Mouse (Mus musculus) embryo, embryonic 9.5 days (tissue): Measurements from ENCODE around the gene Rchy1.

Source experiments
- DNase-seq: peaks from one replicate; pipeline ENCODE4 v3.0.0-alpha.2; 2017; ENCODE audit errors: extremely low spot score

The Rchy1 gene

DNA sequence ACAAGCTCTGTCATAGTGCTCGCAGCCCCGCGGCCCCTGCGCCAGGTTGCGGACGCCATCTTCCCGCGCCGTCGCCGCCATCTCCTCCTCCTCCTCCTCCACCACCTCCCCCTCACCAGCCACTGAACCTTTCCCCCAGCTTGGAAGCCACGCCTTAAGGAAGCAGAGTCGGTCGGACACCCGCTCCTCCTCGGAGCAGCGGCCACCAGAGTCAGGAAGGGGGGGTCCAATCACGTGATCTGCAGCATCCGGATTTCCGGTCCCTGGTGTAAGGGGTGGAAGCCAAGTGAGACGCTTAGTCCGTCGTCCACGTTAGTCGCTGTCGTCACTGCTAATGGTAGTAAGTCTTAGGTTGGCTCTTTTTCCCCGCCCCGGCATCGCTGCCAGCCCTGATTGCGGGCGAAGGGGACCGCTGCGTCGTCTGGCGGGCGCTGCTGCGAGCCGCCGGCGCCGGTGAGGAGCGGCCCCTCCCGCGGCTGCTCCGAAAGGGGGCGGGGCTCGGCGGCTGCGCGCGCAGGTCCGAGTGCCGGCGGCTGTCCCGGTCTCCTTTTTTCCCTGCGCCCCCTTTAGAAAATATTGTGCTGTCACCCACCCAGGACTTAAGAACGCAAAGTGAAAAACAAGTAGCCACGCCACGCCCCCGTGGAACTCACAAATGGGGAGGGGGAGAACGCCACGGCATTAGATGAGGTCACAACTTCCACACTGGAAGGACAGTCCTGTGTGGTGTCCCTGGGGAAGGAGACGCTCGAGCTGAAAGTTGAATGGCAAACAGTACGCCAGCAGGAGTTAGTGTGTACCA, at the start of gene Rchy1:
TSS of gene Rchy1 (minus strand) at position 430 of the 802 bp plus-strand sequence.
- peak; percentile 96 for DNase-seq

DNA sequence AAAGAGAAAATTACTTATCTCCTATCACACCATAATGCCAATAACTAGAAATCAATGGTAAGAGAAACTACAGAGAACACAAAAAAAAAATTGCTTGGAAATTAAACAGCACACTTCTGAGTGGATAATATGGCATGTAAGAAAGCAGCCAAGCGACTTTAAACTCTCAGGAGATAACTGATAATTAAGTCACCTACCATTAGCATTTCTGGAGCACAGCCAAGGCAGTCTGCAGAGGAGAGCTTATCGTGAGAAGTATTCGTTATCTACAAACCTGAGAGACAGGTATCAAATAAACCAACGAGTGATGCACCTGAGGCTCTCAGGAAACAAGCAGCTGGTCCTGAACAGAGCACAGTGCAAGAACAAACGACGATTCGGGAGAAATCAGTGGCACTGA, 48.9 kb upstream of the Rchy1 start:
- no peak for DNase-seq

DNA sequence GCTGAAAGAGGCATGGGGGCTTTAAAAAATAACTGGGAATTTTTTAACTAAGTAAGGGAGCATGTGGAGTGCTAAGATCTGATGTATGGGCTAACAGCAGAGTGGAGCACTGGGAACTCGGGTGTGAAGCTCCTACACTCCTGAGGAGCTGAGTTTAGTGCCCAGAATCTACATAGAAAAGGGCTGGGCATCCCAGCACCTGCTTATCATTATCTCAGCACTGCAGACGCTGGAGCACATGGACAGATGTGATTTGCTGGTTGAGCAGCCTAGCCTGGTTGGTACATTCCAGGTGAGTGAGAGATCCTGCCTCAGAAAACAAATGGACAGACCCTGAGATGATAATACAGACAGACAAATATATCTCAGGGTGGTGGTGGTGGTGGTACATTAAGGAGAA, 47.0 kb upstream of the Rchy1 start:
- no peak for DNase-seq

DNA sequence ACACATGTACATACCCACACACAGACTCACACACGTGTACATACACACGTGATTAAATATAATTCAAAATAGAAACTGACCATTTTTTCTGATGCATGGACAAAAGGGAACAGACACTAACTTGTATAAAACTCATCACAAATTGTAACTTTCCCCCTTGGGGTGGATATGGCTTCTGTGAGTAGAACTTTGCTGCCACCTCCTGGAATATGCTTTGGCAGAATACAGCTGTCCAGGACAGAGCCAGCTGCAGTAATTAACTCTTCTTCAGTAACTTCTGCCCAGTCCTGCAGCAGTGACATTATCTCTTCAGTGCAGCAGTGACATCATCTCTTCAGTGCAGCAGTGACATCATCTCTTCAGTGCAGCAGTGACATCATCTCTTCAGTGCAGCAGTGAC, 40.1 kb upstream of the Rchy1 start:
- peak; percentile 28 for DNase-seq

DNA sequence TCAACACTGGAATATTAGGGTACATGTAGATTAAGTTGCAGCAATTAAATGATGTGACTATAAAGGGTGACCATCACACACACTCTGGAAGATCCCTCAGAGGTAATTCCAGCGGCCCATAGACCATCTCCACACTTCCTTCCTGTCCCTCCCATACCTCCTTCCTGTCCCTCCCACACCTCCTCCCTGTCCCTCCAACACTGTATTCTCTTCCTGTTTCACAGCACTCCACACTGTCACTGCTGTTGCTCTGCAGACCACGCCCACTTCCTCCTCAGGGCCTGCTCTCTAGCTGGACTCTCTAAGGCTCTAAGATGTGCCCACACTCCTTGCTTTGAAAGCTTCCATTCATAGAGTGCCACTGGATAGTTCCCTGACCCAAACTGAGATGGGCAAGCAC, 37.9 kb upstream of the Rchy1 start:
- DNase-seq: no peak

DNA sequence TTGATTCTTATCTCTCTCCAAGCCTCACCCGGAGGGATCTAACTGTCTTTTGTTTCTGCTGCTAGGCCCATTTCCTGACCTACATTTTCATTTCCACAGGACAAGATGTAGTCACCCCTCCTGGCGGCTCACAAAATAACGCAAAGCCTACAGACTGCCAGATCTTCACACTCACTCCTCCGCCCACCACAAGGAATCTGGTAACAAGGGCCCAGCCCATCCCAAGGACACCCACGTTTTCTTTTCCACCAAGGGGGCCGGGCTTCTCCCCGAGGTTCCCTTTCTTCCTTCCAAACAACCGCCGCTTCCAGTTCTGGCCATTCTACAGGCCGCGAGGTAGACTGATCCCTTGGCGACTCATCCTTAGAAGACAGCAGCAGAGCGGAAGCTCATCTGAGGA, 31.7 kb upstream of the Rchy1 start:
- no peak for DNase-seq

DNA sequence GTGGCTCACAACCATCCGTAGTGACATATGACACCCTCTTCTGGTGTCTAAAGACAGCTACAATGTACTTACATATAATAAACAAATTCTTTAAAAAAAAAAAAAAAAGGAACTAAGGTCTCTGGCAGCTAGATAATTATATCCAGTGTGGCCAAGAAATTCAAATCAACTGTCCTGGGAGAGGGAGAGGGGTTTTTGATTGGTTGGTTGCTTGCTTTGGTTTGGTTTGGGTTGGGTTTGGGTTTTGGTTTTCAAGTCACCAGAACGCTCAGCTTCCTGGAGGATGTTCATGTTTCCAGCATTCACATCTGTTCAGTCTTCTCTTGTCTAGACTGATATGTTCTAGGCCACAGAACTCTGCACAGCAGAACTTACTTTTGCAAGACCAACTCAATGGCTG, 30.2 kb upstream of the Rchy1 start:
- DNase-seq: no peak

DNA sequence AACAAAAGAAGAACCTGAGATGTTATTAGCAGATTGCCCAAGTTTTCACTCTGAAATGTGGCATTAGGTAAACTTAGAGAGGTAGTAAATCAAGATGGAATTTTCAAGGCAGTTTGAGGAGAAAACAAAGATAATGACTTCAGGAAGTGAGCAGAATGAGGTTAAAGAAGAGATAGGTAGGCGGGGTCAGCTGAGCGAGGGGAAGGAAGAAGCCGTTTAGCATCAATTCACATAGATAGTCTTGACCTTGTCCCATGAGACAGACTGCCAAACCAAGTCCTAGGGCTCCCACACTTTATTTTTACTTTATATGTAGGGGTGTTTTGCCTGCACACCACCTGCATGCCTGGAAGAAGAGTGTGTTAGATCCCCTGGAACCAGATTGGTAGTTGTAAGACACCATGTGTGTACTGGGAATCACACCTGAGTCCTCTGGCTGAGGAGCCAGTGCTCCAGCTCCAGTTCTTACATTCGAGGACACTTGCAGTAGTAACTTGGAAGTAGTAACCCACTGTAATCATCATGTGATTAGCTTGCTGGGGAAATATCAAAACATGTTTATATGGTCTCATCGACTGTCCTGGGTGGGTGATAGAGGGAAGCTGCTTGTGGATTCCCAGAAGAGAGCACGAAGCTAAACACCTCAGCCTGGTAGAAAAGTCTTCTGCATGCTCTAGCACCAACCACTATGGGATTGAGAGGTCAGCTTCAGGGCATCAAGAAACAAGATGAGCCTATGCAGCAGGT, 28.5 kb upstream of the Rchy1 start:
- DNase-seq: no peak

DNA sequence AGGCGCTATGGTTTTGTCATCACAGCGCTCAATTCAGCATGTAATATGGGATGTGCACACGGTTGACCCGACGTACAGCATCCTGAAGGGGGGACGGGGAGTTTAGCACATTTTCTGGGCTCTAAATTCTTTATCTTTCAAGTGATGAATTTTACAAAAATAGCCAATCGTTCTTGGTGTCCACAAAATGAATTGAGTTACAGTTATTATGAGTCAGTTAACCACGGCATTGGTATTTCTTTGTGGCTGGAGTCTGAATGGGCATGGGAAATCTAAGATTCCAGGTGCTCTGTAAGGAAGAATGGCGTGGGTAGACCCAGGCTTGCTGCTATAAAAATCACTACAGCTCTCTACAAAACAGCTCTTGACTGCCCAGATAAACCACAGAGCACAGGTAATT, 26.4 kb upstream of the Rchy1 start:
- no peak for DNase-seq

DNA sequence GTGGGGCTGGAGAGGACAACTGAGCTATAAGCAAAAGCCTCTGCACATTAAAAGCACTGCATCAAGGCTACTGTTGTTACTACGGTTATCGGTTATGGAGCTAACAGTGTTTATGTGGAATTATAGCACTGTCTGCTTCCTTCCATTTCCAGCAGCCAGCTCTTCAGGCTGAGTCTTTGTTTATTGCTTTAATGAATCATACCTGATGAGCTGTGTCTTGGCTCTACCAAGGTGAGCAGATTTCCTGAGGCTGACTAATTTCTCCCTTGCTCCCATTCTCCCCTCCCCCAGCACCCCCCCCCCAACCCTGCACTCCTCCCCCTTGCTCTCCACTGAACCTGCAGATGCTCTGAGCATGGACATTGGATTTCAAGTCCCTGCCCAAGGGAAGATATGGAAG, 24.9 kb upstream of the Rchy1 start:
- DNase-seq: no peak

DNA sequence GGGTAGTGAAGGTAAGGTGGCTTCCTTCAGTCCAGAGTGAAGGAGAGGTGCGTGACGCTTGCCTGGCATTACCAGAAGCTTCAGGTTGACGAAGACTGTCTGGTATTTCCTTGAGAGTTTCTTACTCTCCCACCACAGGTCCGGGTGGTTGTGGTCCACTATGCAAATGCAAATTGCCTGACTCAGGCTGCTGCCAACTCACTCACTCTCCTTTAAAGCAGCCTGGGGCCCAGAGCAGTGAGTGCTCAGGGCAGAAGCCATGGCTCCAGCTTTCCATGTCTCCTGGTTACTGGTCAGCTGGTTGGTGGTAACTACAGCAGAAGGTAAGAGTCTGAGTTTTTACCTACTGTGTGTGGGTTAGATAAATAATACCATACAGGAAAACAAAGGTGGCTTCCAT, 24.4 kb upstream of the Rchy1 start, which contains the start of gene Odaph:
TSS of gene Odaph (plus strand) at position 240 of the 400 bp plus-strand sequence.
- no peak for DNase-seq

DNA sequence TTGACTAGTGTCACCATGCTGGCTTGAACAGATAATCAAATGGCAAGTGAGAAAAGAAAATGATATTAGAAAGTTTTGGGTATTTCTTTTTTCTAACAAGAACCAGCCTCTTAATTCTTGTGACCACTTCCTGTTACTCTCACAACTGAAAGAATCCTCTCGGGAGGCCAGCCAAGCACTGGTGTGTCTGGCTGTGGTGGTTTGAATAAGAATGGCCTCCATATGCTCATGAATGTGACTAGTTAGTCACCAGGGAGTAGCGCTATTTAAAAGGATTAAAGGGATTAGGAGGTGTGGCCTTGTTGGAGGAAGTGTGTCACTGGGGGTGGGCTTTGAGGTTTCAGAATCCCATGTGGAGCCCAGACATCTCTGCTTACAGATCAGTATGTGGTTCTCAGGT, 22.9 kb upstream of the Rchy1 start:
- no peak for DNase-seq

DNA sequence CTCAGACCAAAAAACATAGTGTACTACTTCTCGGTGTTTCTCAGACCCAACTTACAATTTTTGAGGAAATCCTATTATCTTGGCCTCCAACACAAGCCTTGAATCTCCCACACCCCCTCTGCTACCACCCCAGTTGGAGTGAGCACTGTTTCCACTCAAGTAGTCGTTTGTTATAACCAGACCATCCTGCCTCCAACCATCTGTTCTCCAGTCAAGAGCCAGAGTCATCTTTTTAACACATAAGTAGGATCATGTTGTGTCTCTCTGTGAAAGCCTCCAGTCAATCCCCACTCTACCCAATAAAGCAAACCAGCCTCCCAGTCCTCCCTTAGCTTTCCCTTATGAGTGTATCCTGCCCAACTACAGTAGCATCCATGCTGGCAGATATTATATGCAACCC, 20.6 kb upstream of the Rchy1 start:
- no peak for DNase-seq

DNA sequence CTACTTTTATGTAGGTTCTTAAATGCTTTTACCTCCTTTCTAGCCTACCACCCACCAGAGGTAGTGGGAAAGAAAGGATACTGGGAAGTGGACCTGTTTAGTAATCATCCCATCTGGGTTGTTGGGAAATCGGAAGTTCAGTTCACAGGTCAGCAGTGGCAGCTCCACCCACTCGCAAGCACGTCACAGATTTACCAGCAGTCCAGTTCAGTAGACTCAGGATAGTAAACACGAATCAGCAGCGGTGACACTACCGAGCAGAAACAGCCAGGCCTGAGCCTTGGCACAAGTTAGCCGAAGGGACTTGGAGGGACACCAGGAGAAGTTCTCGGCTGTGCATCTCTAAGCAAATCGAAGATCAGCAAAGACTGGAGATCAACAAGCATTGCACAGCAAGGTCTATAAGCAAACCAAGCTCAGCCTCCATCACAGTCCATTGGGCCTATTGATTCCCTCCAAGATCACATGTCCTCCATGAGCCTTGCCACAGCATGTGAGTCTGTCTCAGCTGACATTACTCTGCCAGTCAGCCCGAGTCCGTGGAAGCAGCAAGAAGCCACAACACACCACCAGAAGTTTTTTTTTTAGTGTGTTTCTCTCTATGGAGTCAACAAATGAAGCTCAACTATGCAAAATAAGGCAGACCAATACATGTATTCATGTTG, 18.4 kb upstream of the Rchy1 start:
- DNase-seq: no peak

DNA sequence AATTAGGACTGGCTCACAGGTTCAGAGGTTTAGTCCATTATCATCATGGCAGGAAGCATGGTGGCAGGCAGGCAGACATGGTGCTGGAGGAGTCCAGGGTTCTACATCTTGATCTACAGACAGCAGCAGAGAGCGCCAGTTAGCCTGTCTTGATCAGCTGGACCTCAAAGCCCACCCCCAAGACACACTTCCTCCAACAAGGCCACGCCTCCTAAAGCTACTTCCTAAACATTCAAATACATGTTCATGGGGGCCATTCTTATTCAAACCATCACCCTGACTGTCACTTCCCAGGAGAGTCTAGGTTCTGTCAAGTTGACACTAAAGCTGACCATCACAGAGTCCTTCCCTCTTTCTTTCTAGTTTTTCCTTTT, 14.5 kb upstream of the Rchy1 start:
- DNase-seq: no peak

DNA sequence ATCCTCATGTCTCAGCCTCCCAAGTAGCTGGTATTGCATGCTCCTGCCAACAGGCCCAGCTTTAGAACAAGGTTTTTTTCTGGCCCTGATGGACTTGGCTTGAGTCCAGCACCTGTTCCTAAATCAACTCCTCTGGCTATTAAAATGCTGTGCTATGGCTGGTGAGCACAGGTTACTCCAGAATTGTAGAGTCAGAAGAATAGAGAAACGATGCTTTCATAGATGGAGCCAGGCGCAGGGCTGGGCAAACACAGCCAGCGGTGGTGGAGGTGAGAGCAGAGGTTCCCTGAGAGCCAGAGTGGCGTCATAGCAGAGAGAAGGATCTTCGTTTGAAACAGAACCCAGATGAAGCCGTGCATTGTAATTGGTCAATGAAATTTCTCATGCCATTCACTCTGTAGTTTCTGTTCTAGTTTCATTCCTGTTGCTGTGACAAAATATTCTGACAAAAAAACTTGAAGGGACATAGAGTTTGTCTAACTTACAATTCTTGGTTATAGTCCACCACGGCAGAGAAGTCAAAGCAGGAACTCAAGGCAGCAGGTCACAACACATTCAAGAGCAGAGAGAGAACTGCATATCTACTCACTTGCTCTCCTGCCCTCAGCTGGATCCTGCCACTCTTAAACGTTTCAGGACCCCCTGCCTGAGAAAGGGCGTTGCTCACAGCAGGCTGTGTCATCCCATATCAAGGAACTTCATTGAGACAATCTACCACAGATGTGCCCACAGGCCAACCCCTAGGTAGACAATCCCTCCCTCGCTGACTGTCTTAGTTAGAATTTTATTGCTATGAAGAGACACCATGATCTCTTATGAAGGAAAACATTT, 13.9 kb upstream of the Rchy1 start:
- no peak for DNase-seq

DNA sequence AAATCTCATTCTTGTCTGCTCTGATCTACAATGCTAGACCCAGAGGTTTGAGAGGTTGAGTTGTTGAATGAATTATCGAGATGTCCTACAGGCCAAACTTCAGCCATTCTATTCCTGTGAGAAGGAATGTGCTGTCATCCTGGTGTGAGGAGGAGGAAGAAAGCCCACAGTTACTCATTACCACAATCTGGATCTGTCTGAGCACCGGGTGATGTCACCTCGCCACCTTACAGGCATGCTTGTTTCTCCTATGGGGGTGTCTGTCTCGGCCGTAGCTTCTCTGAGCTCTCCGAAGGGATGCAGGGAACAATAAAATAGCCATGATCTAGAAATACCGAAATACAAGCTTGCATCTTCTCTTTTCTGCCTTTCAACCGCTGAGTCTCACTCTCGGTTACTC, 12.9 kb upstream of the Rchy1 start:
- no peak for DNase-seq

DNA sequence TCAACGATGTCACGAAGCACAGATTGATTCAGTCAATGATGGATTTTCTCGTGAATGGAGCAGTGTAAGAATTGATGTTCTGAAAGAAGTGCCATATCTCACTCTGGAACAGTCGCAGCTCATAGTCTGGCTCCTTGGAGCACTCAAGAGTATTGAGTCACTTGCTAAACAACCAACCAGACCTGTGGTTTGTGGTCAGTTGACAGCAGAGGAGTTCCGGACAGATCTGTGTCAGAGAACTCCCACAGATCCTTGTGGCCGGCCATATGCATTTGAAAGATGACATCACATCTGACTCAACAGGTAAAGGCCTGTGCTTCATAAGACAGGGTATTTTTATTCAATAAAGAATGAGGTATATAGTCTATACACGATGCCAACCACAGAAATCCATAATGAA, 11.1 kb upstream of the Rchy1 start:
- DNase-seq: no peak

DNA sequence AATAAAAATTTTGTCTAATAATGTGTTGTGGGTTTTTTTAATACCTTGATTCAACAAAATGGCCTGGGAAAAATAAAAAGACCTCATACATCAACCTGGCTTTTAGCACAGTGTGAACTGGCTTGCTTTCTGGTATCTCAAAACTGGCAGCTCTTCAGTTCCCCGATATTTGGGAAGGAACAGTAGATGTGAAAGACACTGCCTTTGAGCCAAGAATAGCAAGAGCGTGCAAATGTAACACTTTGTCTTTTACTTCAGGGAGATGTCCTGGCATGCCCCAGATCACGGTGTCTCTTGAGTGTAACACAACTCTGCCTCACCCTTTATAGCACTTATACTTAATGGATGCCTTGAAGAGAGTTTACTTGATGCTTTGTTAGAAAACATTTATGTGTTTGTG, 9.2 kb upstream of the Rchy1 start:
- no peak for DNase-seq

DNA sequence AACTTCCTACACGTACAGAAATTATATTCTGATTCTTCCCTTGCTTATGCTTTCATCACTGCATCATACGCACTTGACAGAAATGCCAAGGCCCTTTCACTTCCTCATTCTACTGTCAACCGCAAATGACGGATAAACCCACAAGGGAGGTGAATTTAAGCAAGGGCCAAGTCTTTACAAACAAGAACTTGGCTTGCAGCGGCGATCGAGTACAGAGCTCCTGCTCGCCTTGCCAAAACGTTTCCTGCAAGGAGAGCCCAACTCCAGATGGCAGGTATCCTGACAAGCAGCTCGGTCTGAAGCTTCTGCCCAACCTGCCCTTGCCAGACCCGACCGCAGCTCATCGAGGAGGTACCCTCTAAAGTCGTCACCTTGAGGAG, 619 bp downstream of the Rchy1 start:
- DNase-seq: no peak

DNA sequence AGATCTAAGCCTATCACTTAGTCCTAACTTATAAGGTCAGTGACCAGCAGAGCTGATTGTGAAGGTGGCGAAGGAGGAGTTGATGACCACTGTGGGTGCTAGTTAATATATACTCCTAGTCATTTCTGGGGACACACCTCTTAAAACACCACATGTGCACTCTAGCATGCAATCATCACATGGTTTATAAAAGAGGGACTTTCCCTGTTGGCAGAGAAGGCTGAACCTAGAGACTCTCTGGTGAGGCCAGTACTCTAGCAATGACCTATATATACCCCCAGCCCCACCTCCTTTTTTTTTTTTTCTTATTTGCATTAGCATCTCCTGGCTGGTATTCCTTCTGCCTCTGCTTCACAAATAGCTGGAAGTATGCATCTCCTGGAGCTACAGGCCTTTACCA, 1.5 kb downstream of the Rchy1 start:
- DNase-seq: no peak
